Mouse (Mus musculus) MEL (cell line): Measurements from ENCODE around the gene Pgam5. TPM values are rescaled to one million over a fixed set of nuclear protein-coding genes. Genes with fewer than 3 reads are reported as not detected.
A peak's percentile ranks its signal among the peaks of the same experiment; 100 is the strongest.

Experiments
- DNase-seq: peaks from one replicate; pipeline ENCODE4 v3.0.0; 2011; ENCODE audit warnings: low read depth, low spot score
- H3K27ac ChIP-seq: 2 replicates; pipeline ENCODE4 v1.5.1; 2012; ENCODE audit warnings: low read depth, mild to moderate bottlenecking, control low read depth, low read length, moderate library complexity; ENCODE audit not compliant: control insufficient read depth
- H3K27me3 ChIP-seq, 2 experiments: fragments of 150-350 bp in 1 of 2; sonication (generic) in 1 of 2; 2 replicates each; pipeline ENCODE4 v1.6.1; 2012; ENCODE audit warnings: low read length in 2 of 2, mild to moderate bottlenecking in 2 of 2, improper control_type of control experiment in 1 of 2, moderate library complexity in 1 of 2; ENCODE audit not compliant: insufficient read depth in 2 of 2, control insufficient read depth in 1 of 2
- H3K36me3 ChIP-seq, 2 experiments: 2 replicates each; pipeline ENCODE4 v1.6.1; 2012 to 2014; ENCODE audit warnings: low read length in 2 of 2, improper control_type of control experiment in 1 of 2, inconsistent platforms in 1 of 2, mild to moderate bottlenecking in 1 of 2; ENCODE audit not compliant: insufficient read depth in 2 of 2, control insufficient read depth in 1 of 2
- H3K4me1 ChIP-seq, 2 experiments: fragments of 150-350 bp in 1 of 2; sonication (generic) in 1 of 2; 2 replicates each; pipeline ENCODE4 v1.6.1; 2012; ENCODE audit warnings: low read length in 2 of 2, improper control_type of control experiment in 1 of 2, mild to moderate bottlenecking in 1 of 2; ENCODE audit not compliant: insufficient read depth in 2 of 2, control insufficient read depth in 1 of 2
- H3K4me3 ChIP-seq, 2 experiments: fragments of 150-350 bp in 1 of 2; sonication (generic) in 1 of 2; 2 replicates each; pipeline ENCODE4 v1.5.1; 2012; ENCODE audit warnings: low read depth in 2 of 2, low read length in 2 of 2, mild to moderate bottlenecking in 2 of 2, moderate library complexity in 2 of 2, control low read depth in 1 of 2, improper control_type of control experiment in 1 of 2; ENCODE audit not compliant: control insufficient read depth in 1 of 2, insufficient read depth in 1 of 2
- H3K79me2 ChIP-seq: 2 replicates; pipeline ENCODE4 v1.6.1; 2012; ENCODE audit warnings: mild to moderate bottlenecking, low read length, moderate library complexity; ENCODE audit not compliant: control insufficient read depth, poor library complexity, insufficient read depth
- H3K9ac ChIP-seq: 2 replicates; pipeline ENCODE4 v1.6.1; 2012; ENCODE audit warnings: low read depth, mild to moderate bottlenecking, control low read depth, low read length, moderate library complexity; ENCODE audit not compliant: control insufficient read depth, poor library complexity, severe bottlenecking
- H3K9me3 ChIP-seq: fragments of 150-350 bp; sonication (generic); replicated peaks from 2 replicates; pipeline ENCODE4 v1.6.1; 2012; ENCODE audit warnings: mild to moderate bottlenecking, low read length, improper control_type of control experiment, moderate library complexity; ENCODE audit not compliant: insufficient read depth
- CHD2 ChIP-seq: IDR thresholded peaks from 2 replicates; pipeline ENCODE4 v1.6.1; 2011; ENCODE audit warnings: low read length, improper control_type of control experiment
- E2F4 ChIP-seq: IDR thresholded peaks from 2 replicates; pipeline ENCODE4 v1.6.1; 2011; ENCODE audit warnings: low read depth, low read length, improper control_type of control experiment, borderline replicate concordance
- EP300 ChIP-seq, 2 experiments: IDR thresholded peaks; 2 replicates each; pipeline ENCODE4 v1.6.1; 2011; ENCODE audit warnings: improper control_type of control experiment in 2 of 2, low read length in 2 of 2, low read depth in 1 of 2, mild to moderate bottlenecking in 1 of 2
- GATA1 ChIP-seq: IDR thresholded peaks from 2 replicates; pipeline ENCODE4 v1.6.1; 2011; ENCODE audit warnings: low read depth, low read length, improper control_type of control experiment
- MAFK ChIP-seq: IDR thresholded peaks from 2 replicates; pipeline ENCODE4 v1.6.1; 2011; ENCODE audit warnings: low read depth, mild to moderate bottlenecking, low read length, improper control_type of control experiment, borderline replicate concordance
- MAX ChIP-seq: IDR thresholded peaks from 2 replicates; pipeline ENCODE4 v1.6.1; 2011; ENCODE audit warnings: low read length, improper control_type of control experiment
- MXI1 ChIP-seq: IDR thresholded peaks from 2 replicates; pipeline ENCODE4 v1.6.1; 2011; ENCODE audit warnings: mild to moderate bottlenecking, low read depth, low read length, improper control_type of control experiment
- NELFE ChIP-seq: IDR thresholded peaks from 2 replicates; pipeline ENCODE4 v1.6.1; 2011; ENCODE audit warnings: low read depth, low read length, improper control_type of control experiment
- NRF1 ChIP-seq: IDR thresholded peaks from 2 replicates; pipeline ENCODE4 v1.6.1; 2014; ENCODE audit warnings: low read depth, mild to moderate bottlenecking, inconsistent platforms, low read length, improper control_type of control experiment, moderate library complexity; ENCODE audit not compliant: poor library complexity, insufficient read depth, severe bottlenecking
- POLR2AphosphoS2 ChIP-seq: IDR thresholded peaks from 2 replicates; pipeline ENCODE4 v1.6.1; 2011; ENCODE audit warnings: low read length, improper control_type of control experiment
- RCOR1 ChIP-seq: IDR thresholded peaks from 2 replicates; pipeline ENCODE4 v1.6.1; 2012; ENCODE audit warnings: low read depth, mild to moderate bottlenecking, inconsistent platforms, low read length, improper control_type of control experiment
- SIN3A ChIP-seq: IDR thresholded peaks from 2 replicates; pipeline ENCODE4 v1.6.1; 2012; ENCODE audit warnings: low read length, improper control_type of control experiment, inconsistent platforms
- TAL1 ChIP-seq: IDR thresholded peaks from 2 replicates; pipeline ENCODE4 v1.6.1; 2012; ENCODE audit warnings: mild to moderate bottlenecking, inconsistent platforms, low read length, moderate library complexity, mixed read lengths
- USF1 ChIP-seq: IDR thresholded peaks from 2 replicates; pipeline ENCODE4 v1.6.1; 2014; ENCODE audit warnings: low read depth, mild to moderate bottlenecking, inconsistent platforms, low read length, improper control_type of control experiment, moderate library complexity
- ZC3H11A ChIP-seq: IDR thresholded peaks from 2 replicates; pipeline ENCODE4 v1.6.1; 2012; ENCODE audit warnings: low read depth, mild to moderate bottlenecking, inconsistent platforms, low read length, improper control_type of control experiment
- ZNF384 ChIP-seq: IDR thresholded peaks from 2 replicates; pipeline ENCODE4 v1.6.1; 2012; ENCODE audit warnings: low read depth, mild to moderate bottlenecking, inconsistent platforms, low read length, improper control_type of control experiment
- polyA plus RNA-seq, 2 experiments: library from polyadenylated mRNA; stranded (reverse) in 1 of 2; unstranded in 1 of 2; fragments of >175 nt in 1 of 2; fragments of >200 nt in 1 of 2; gene quantifications; 2 replicates each; pipeline versions ENCODE4 v1.2.1 to v1.2.4; 2012; ENCODE audit warnings: low replicate concordance in 2 of 2, low read depth in 1 of 2; ENCODE audit not compliant: insufficient read length in 2 of 2, insufficient read depth in 1 of 2, missing spikeins in 1 of 2
- total RNA-seq: library from RNA; depleted of rRNA; stranded (reverse); fragments of 300-350 nt; gene quantifications from 2 replicates; pipeline ENCODE4 v1.2.3, GENCODE M21; 2012

Pgam5 gene
- total and polyA plus RNA-seq, 3 experiments, result 95.8 to 115 TPM; not detected in 1

- no peak overlapping the region for H3K9ac ChIP-seq
- H3K27ac ChIP-seq, result no peak overlapping the region
- H3K4me1 ChIP-seq, result peaks cover 0 to 4% of the 10 kb centered on the region in 2 experiments; a peak in 1 of 4 replicates
- DNase-seq, result no peak
- no peaks in the 10 kb centered on the region for H3K9me3 ChIP-seq
- H3K79me2 ChIP-seq, result peaks cover 8% of the 10 kb centered on the region
- H3K27me3 ChIP-seq, result no peaks in the 10 kb centered on the region
- no peak for TF ChIP-seq POLR2AphosphoS2
- TF ChIP-seq ZC3H11A, result no peak
- TF ChIP-seq MXI1, result no peak
- no peak for TF ChIP-seq ZNF384
- no peak for TF ChIP-seq E2F4
- TF ChIP-seq USF1, result no peak
- no peak for TF ChIP-seq NELFE
- TF ChIP-seq SIN3A, result no peak
- TF ChIP-seq CHD2, result no peak
- TF ChIP-seq MAX, result no peak
- TF ChIP-seq RCOR1, result no peak
- no peak for TF ChIP-seq TAL1
- TF ChIP-seq EP300 (IDR thresholded peaks at IDR 0.05; ENCODE audit: low read depth in 1 of 2, low read length in 2 of 2), result no peak
- no peak overlapping the region for H3K4me3 ChIP-seq
- peaks cover 5 to 12% of the 10 kb centered on the region in 2 experiments; a peak in 3 of 4 replicates for H3K36me3 ChIP-seq
Measured at GRCm38 (mm10) chr5:110291649-110292048, 21.9 kb upstream of the Pgam5 start.

DNA sequence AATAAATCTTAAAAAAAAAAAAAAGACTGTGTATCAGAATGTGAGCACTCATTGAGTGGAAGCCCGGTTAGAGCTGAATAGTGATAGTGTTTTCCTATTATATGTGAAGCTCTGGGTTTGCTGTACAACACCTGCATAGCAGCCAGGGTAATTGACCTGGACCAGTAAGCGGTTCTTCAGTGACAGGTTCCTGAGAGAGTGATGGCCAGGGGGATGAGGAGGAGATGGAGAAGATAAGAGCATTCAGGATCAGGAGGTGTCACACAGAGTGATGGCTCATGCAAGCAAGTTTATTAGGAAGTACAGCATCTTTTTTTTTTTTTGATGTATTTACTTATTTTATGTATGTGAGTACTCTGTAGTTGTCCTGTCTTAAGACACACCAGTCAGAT, 17.4 kb upstream of the Pgam5 start:
- Histone ChIP-seq H3K9ac (peak overlapping the region; percentile 26; the same call in 1 of the 2 replicates), H3K4me1 (peaks cover 0 to 4% of the 10 kb centered on the region in 2 experiments; a peak in 2 of 4 replicates), H3K27ac (no peak overlapping the region), H3K36me3 (peaks cover 6 to 7% of the 10 kb centered on the region in 2 experiments), H3K9me3 (no peaks in the 10 kb centered on the region), H3K4me3 (peak overlapping the region; percentile 13 to 82; a peak in 3 of 4 replicates), H3K27me3 (no peaks in the 10 kb centered on the region), H3K79me2 (peaks cover 10% of the 10 kb centered on the region)
- peak; percentile 65 for DNase-seq
- TF ChIP-seq NRF1, result no peak
- TF ChIP-seq MXI1, result no peak
- TF ChIP-seq MAFK, result peak; percentile 22; the same call in 1 of the 2 replicates
- peak; percentile 15; the same call in 1 of the 2 replicates for TF ChIP-seq GATA1
